Mouse (Mus musculus) heart, postnatal 0 days (tissue): Measurements from ENCODE around the gene Bmf.

Source experiments
- CTCF ChIP-seq: IDR thresholded peaks from 2 replicates; pipeline ENCODE4 v1.5.1; 2016; ENCODE audit warnings: antibody characterized with exemption, control low read depth, low read depth
- EP300 ChIP-seq: IDR thresholded peaks from 2 replicates; pipeline ENCODE4 v1.6.1; 2016; ENCODE audit warnings: antibody characterized with exemption, low read depth

- TF ChIP-seq CTCF: no peak
- no peak for TF ChIP-seq EP300
Observed at GRCm38 (mm10) chr2:118558426-118558825, 8.9 kb upstream of the Bmf start.
